Mouse (Mus musculus): ENCODE measurements around the gene Ipmk. TPM values are rescaled to one million over a fixed set of nuclear protein-coding genes. Genes with fewer than 3 reads are reported as not detected.

The Ipmk gene
- polyA plus RNA-seq, 1 experiment, result 16.3 TPM

- Histone ChIP-seq H3K27ac (ENCODE audit: insufficient read depth, low read length) (peak within 1 kb of the TSS; percentile 61; the same call in 1 of the 2 replicates), H3K4me3 (ENCODE audit: insufficient read depth, low read length) (peak within 1 kb of the TSS; percentile 53), H3K4me1 (ENCODE audit: control insufficient read depth, insufficient read depth, low read length) (peaks cover 8% of the 10 kb centered on the region; the same call in 1 of the 2 replicates)
- TF ChIP-seq POLR2A (IDR thresholded peaks at IDR 0.05; ENCODE audit: extremely low read depth, insufficient read depth, low read length) (peak; percentile 72; the same call in 1 of the 2 replicates), CTCF (IDR thresholded peaks at IDR 0.05; ENCODE audit: extremely low read depth, insufficient read depth, low read length) (no peak)
These were observed 2.9 kb upstream of the Ipmk start, which contains the start of gene Cisd1 for GRCm38 (mm10) chr10:71344579-71345143. Gene Cisd1 (minus strand): TSS chr10:71344954.

- Histone ChIP-seq H3K27ac (ENCODE audit: insufficient read depth, low read length) (no peak overlapping the region), H3K4me3 (ENCODE audit: insufficient read depth, low read length) (no peak overlapping the region), H3K4me1 (ENCODE audit: control insufficient read depth, insufficient read depth, low read length) (peaks cover 8% of the 10 kb centered on the region; the same call in 1 of the 2 replicates)
- TF ChIP-seq POLR2A (IDR thresholded peaks at IDR 0.05; ENCODE audit: extremely low read depth, insufficient read depth, low read length) (no peak), CTCF (IDR thresholded peaks at IDR 0.05; ENCODE audit: extremely low read depth, insufficient read depth, low read length) (no peak)
These were observed 1.5 kb upstream of the Ipmk start for GRCm38 (mm10) chr10:71346106-71346505.

GRCm38 (mm10) chr10:71346722-71347508 is 648 bp upstream of the Ipmk start:
- peaks cover 7% of the 10 kb centered on the region; the same call in 1 of the 2 replicates for H3K4me1 ChIP-seq (ENCODE audit: control insufficient read depth, insufficient read depth, low read length)
- 0 out of 2 replicates have a peak overlapping the region, but pooled peaks have one; percentile 1 for H3K27ac ChIP-seq (ENCODE audit: insufficient read depth, low read length)
- peak overlapping the region; percentile 42 for H3K4me3 ChIP-seq (ENCODE audit: insufficient read depth, low read length)
- TF ChIP-seq CTCF (IDR thresholded peaks at IDR 0.05; ENCODE audit: extremely low read depth, insufficient read depth, low read length), result no peak
- TF ChIP-seq POLR2A (IDR thresholded peaks at IDR 0.05; ENCODE audit: extremely low read depth, insufficient read depth, low read length), result no peak

- Histone ChIP-seq H3K27ac (ENCODE audit: insufficient read depth, low read length) (peak overlapping the region; percentile 39; the same call in 1 of the 2 replicates), H3K4me3 (ENCODE audit: insufficient read depth, low read length) (peak overlapping the region; percentile 42), H3K4me1 (ENCODE audit: control insufficient read depth, insufficient read depth, low read length) (peaks cover 5% of the 10 kb centered on the region; the same call in 1 of the 2 replicates)
- TF ChIP-seq POLR2A (IDR thresholded peaks at IDR 0.05; ENCODE audit: extremely low read depth, insufficient read depth, low read length), result no peak
These were observed 537 bp downstream of the Ipmk start for GRCm38 (mm10) chr10:71347964-71348636.

- Histone ChIP-seq H3K4me3 (ENCODE audit: insufficient read depth, low read length) (peak overlapping the region; percentile 42), H3K4me1 (ENCODE audit: control insufficient read depth, insufficient read depth, low read length) (peaks cover 5% of the 10 kb centered on the region; the same call in 1 of the 2 replicates), H3K27ac (ENCODE audit: insufficient read depth, low read length) (no peak overlapping the region)
- TF ChIP-seq POLR2A (IDR thresholded peaks at IDR 0.05; ENCODE audit: extremely low read depth, insufficient read depth, low read length) (no peak), CTCF (IDR thresholded peaks at IDR 0.05; ENCODE audit: extremely low read depth, insufficient read depth, low read length) (no peak)
These were observed 1.2 kb downstream of the Ipmk start for GRCm38 (mm10) chr10:71348637-71349280.

GRCm38 (mm10) chr10:71349290-71349689 is 1.7 kb downstream of the Ipmk start:
- Histone ChIP-seq H3K4me1 (ENCODE audit: control insufficient read depth, insufficient read depth, low read length) (peaks cover 4% of the 10 kb centered on the region; the same call in 1 of the 2 replicates), H3K27ac (ENCODE audit: insufficient read depth, low read length) (no peak overlapping the region), H3K4me3 (ENCODE audit: insufficient read depth, low read length) (peak overlapping the region; percentile 42; the same call in 1 of the 2 replicates)
- no peak for TF ChIP-seq POLR2A (IDR thresholded peaks at IDR 0.05; ENCODE audit: extremely low read depth, insufficient read depth, low read length)
- no peak for TF ChIP-seq CTCF (IDR thresholded peaks at IDR 0.05; ENCODE audit: extremely low read depth, insufficient read depth, low read length)

GRCm38 (mm10) chr10:71351301-71351700 is 3.7 kb downstream of the Ipmk start:
- Histone ChIP-seq H3K27ac (ENCODE audit: insufficient read depth, low read length) (no peak overlapping the region), H3K4me3 (ENCODE audit: insufficient read depth, low read length) (no peak overlapping the region), H3K4me1 (ENCODE audit: control insufficient read depth, insufficient read depth, low read length) (peaks cover 4% of the 10 kb centered on the region; the same call in 1 of the 2 replicates)
- TF ChIP-seq POLR2A (IDR thresholded peaks at IDR 0.05; ENCODE audit: extremely low read depth, insufficient read depth, low read length) (no peak), CTCF (IDR thresholded peaks at IDR 0.05; ENCODE audit: extremely low read depth, insufficient read depth, low read length) (no peak)

- H3K4me1 ChIP-seq (ENCODE audit: control insufficient read depth, insufficient read depth, low read length), result peaks cover 3% of the 10 kb centered on the region; the same call in 1 of the 2 replicates
- TF ChIP-seq POLR2A (IDR thresholded peaks at IDR 0.05; ENCODE audit: extremely low read depth, insufficient read depth, low read length), result no peak
- no peak overlapping the region for H3K27ac ChIP-seq (ENCODE audit: insufficient read depth, low read length)
- H3K4me3 ChIP-seq (ENCODE audit: insufficient read depth, low read length), result no peak overlapping the region
These were observed 6.3 kb downstream of the Ipmk start for GRCm38 (mm10) chr10:71353850-71354249.

GRCm38 (mm10) chr10:71354947-71355346 is 7.4 kb downstream of the Ipmk start:
- H3K4me3 ChIP-seq (ENCODE audit: insufficient read depth, low read length), result no peak overlapping the region
- H3K27ac ChIP-seq (ENCODE audit: insufficient read depth, low read length), result no peak overlapping the region
- no peaks in the 10 kb centered on the region for H3K4me1 ChIP-seq (ENCODE audit: control insufficient read depth, insufficient read depth, low read length)
- no peak for TF ChIP-seq POLR2A (IDR thresholded peaks at IDR 0.05; ENCODE audit: extremely low read depth, insufficient read depth, low read length)
- TF ChIP-seq CTCF (IDR thresholded peaks at IDR 0.05; ENCODE audit: extremely low read depth, insufficient read depth, low read length), result no peak
